Mouse (Mus musculus): Measurements from ENCODE around the gene Gys1.
A peak's percentile ranks its signal among the peaks of the same experiment; 100 is the strongest.
"Not testable (repeated sequence)": the region's sequence is repeated elsewhere in the genome, so short reads cannot be mapped to it uniquely, and the experiment has no call there.

Gene Gys1

DNA sequence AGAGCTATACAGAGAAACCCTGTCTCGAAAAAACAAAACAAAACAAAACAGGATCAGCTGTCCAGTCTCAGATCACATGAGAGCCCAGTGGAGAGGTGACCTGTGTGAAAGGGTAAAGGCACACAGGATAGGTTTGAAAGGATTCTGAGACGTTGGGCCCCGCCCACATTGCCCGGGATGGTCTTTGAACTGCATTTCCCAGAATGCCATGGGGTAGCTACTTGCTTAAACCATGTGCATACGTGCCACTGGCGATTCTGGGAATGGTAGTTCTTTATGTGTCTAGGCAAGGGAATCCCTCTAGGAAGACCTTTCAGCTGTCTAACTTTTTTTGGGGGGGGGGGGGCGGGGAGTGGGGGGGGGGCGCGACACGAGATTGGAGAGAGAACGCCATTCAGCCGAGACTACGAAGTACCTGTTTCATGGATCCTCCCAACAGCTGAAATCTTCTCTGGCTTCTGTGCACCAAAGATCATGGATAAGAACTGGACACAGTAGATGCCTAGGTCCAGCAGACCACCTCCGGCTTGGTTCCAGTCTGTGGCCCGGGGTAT lies 46.8 kb downstream of the Gys1 start, which contains the start of gene Tulp2:
TSS of gene Tulp2 (plus strand) at position 504 of the 554 bp plus-strand sequence.
- DNase-seq = peak; percentile 80

DNA sequence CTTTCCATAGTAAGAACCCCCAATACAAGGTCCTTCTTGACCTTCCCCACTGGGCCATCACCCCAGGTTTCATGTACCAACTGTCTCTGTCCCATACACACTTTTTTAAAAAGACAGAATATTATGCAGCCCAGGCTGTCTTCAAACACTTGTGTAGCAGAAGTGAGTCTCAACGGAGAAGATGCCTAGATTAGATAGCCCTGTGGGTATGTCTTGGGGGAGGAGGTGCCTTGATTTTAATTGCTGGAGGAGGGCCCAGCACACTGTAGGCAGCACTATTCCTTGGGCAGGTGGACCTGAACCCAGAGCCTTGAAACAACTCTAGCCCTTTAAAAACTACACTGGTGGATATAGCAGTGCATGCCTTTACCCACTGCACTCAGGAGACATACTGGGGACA lies 47.5 kb downstream of the Gys1 start:
- no peak for DNase-seq

DNA sequence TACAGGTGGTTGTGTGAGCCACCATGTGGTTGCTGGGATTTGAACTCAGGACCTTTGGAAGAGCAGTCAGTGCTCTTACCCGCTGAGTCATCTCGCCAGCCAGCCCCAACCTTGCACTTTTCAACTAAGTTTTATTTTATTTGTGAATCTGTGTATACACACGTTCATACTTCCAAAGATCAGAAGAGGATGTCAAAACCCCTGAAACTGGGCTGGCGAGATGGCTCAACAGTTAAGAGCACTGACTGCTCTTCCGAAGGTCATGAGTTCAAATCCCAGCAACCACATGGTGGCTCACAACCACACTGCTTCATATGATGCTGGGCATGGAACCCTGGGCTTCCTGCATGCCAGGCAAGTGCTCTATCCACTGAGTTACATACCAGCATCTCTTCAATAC lies 50.3 kb downstream of the Gys1 start:
- DNase-seq = not testable (repeated sequence)

- no peak for DNase-seq
Measured at GRCm38 (mm10) chr7:45486158-45486557, 51.5 kb downstream of the Gys1 start.

DNA sequence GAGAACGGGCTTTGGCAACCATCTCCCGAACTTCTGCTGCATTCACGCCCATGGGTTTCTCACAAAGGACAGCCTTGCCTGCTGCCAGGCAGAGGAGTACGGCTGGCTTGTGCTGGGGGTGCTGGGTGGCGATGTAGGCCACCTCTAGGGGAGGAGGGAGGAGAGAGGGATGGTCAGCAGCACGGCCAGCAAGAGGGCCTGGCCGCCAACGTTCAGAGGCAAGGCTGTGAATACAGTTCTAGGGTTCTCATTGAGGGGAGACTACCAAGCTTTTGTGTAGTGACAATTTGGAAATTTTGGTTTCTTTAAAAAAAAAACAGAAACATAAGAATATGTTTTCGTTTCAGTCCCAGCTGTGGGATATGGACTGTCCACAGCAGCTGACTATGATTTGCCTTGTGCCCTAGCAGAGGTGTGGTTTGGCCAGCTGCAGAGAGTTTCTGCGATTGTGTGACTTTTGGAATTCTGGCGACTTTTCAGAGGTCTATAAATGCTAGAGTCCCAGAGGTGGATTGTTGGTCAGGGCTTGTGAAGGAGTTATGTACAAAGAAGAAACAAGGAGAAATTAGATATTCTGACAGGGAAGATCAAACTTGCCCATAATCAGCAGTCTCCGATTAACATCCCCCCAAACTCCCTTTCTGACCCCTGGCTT lies 52.2 kb downstream of the Gys1 start, which contains the start of gene Gm45808:
TSS of gene Gm45808 (minus strand) at position 51 of the 655 bp plus-strand sequence.
- no peak for DNase-seq

DNA sequence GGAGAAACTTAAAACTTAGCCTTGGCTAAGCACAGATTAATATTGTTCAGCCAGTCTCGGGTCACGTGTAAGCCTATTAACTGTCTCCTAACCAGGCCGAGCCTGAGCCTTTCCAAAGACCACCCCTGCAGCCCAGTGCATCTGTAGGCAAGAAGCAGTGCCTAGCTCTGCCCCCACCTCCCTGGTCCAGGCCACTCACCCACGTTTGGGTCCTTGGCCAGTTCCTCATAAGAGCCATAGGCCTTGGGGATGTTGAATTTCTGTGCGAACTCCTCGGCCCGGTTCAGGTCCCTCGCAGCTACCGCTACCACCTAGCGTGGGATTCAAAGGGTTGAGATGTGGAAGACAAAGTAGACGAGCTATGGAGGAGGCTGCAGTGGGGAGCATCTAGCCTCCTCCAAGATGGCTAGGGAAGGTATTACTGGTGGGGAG lies 53.2 kb downstream of the Gys1 start:
- peak; percentile 50 for DNase-seq

GRCm38 (mm10) chr7:45488293-45489204 lies 53.9 kb downstream of the Gys1 start, which contains the start of gene Dhdh:
Gene Dhdh (minus strand): TSS chr7:45488805.
- peak; percentile 80 for DNase-seq

GRCm38 (mm10) chr7:45489578-45489977 lies 54.9 kb downstream of the Gys1 start:
- DNase-seq = no peak

DNA sequence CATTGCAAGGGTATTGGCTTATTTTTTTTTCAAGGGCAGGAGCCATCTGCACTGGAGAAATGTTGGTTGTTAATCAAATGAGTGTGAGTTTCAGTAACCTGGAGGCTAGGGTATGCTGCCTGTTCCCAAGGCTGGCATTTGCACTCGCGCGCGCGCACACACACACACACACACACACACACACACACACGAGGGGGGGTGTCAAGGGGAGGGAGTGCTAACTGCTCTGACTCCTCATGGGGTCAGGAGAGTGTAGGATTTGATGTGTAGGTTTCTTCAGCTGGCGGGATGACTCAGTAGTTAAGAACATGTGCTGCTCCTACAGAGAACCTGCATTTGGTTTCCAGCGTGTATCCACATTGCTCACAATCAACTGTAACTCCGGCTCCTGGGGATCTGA lies 56.2 kb downstream of the Gys1 start:
- DNase-seq = peak; percentile 48

DNA sequence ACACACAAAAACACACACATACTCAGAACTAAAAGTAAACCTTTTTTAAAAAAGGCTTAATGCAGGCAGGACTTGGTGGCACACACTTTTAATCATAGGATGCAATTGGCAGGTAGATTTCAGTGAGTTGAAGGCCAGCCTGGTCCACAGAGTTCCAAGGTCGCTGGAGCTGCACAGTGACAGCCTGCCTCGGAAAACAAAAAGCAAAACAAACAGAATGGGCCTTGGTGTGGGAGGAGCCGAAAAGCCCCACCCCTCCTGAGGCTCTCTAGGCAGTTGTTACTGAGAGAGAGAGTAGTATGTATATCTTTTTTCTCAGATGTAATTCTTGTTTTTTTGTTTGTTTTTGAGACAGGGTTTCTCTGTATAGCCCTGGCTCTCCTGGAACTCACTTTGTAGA lies 56.6 kb downstream of the Gys1 start:
- DNase-seq = no peak

- no peak for DNase-seq
Measured at GRCm38 (mm10) chr7:45492225-45492844, 57.7 kb downstream of the Gys1 start.

- no peak for DNase-seq
Measured at GRCm38 (mm10) chr7:45492951-45493350, 58.3 kb downstream of the Gys1 start.

DNA sequence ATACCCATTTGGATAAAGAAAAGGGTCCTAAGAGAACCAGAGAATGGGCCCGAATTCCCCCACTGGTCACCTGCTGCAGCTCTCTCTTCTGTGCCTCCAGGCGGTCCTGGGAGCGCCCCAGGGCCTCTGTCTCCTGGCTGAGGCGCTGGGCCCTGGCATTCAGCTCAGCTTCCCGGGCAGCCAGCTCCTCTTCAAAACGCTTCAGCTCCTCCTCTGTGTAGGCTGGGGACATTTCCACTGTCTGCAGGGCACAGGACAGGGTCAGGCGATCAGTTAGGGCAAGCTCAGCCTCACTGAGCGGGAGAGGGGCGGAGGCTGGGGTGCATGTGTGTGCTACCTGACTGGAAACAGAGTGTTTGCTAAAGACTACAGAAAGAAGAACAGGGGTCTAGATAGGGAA lies 59.9 kb downstream of the Gys1 start:
- no peak for DNase-seq

GRCm38 (mm10) chr7:45498427-45498826 lies 63.8 kb downstream of the Gys1 start:
- no peak for DNase-seq
